ENCODE assay signal across 8 mouse cellular contexts in genomic region chr4:53714051-53714814, GRCm38 (mm10). TPM values are rescaled to one million over a fixed set of nuclear protein-coding genes. Genes with fewer than 3 reads are reported as not detected.
DNase-seq lines count a peak whose midpoint lies in the region; ATAC-seq lines count a peak whose summit lies in the region.

No protein-coding gene starts in this region.

- no peaks in the 10 kb centered on the region for H3K4me1 ChIP-seq in hindbrain, embryonic 11.5 days (replicated peaks; ENCODE audit: control insufficient read depth, insufficient read depth, low read length)

- H3K9ac ChIP-seq in hindbrain, embryonic 11.5 days (ENCODE audit: low read depth, low read length): peak overlapping the region; percentile 92

- peak; percentile 97 for ATAC-seq in hindbrain, embryonic 11.5 days (ENCODE audit: low FRiP score)

- peak; percentile 92 for DNase-seq in Muller cell, postnatal 12 days (ENCODE audit: inconsistent ontology term)
- DNase-seq in cerebellum, adult 9-11 months: peak; percentile 92
- DNase-seq in frontal cortex, adult 2 months (ENCODE audit: extremely low spot score in 1 of 2, low spot score in 1 of 2): peak; percentile 82 to 94
- DNase-seq in hindbrain, embryonic 11.5 days (ENCODE audit: low spot score): peak; percentile 96
- DNase-seq in layer of hippocampus, postnatal 10 days (ENCODE audit: low spot score in 2 of 2): peak; percentile 91 to 93
- DNase-seq in lung, postnatal 10 days: peak; percentile 94
- peak; percentile 86 for DNase-seq in ovary, postnatal 36 days (ENCODE audit: low spot score)
- DNase-seq in thymus, postnatal 25 days: peak; percentile 84

- no peaks in the 10 kb centered on the region for H3K9me3 ChIP-seq in hindbrain, embryonic 11.5 days (ENCODE audit: control insufficient read depth, low read length)

- no peaks in the 10 kb centered on the region for H3K36me3 ChIP-seq in hindbrain, embryonic 11.5 days (ENCODE audit: control insufficient read depth, insufficient read depth, low read length)

- peak overlapping the region; percentile 85 for H3K4me2 ChIP-seq in hindbrain, embryonic 11.5 days (replicated peaks; ENCODE audit: low read depth, low read length)

- peak overlapping the region; percentile 82 for H3K27ac ChIP-seq in hindbrain, embryonic 11.5 days (ENCODE audit: low read depth, low read length)

- 5% methylated on average over 58 of the region's 58 CpGs for WGBS in hindbrain, embryonic 11.5 days

- H3K27me3 ChIP-seq in hindbrain, embryonic 11.5 days (ENCODE audit: control insufficient read depth, insufficient read depth, low read length): no peaks in the 10 kb centered on the region

- H3K4me3 ChIP-seq in hindbrain, embryonic 11.5 days (ENCODE audit: low read depth, low read length): peak overlapping the region; percentile 84

RNA-seq across cellular contexts. Expression of gene Fktn, which starts 0.4 kb away (rescaled TPM):
- polyA plus RNA-seq in frontal cortex, adult 2 months (2012; rRNA removed): 20.7 and 20.9 TPM in 2 replicates
- 17.6 and 18.7 TPM in 2 replicates for polyA plus RNA-seq in hindbrain, embryonic 11.5 days (2014; fragmentation: Nextera tagmentation; extraction: Ambion mirVana)
- total RNA-seq in layer of hippocampus, postnatal 10 days (2021): 10 to 100 TPM; 27.1 to 27.7 TPM

Comparison
In these comparisons a context has a peak if more than half of its experiments do, and no peak if none do; other contexts are left out.
1. Peak in every context shown above with its lines: DNase-seq, ATAC-seq, H3K4me3 ChIP-seq and H3K27ac ChIP-seq.